Mouse (Mus musculus): Measurements from ENCODE around the gene Trim21. TPM values are rescaled to one million over a fixed set of nuclear protein-coding genes. Genes with fewer than 3 reads are reported as not detected.

Trim21 gene
- 6.1 and 9.7 TPM in 2 replicates for polyA plus RNA-seq (2012; rRNA removed)

DNA sequence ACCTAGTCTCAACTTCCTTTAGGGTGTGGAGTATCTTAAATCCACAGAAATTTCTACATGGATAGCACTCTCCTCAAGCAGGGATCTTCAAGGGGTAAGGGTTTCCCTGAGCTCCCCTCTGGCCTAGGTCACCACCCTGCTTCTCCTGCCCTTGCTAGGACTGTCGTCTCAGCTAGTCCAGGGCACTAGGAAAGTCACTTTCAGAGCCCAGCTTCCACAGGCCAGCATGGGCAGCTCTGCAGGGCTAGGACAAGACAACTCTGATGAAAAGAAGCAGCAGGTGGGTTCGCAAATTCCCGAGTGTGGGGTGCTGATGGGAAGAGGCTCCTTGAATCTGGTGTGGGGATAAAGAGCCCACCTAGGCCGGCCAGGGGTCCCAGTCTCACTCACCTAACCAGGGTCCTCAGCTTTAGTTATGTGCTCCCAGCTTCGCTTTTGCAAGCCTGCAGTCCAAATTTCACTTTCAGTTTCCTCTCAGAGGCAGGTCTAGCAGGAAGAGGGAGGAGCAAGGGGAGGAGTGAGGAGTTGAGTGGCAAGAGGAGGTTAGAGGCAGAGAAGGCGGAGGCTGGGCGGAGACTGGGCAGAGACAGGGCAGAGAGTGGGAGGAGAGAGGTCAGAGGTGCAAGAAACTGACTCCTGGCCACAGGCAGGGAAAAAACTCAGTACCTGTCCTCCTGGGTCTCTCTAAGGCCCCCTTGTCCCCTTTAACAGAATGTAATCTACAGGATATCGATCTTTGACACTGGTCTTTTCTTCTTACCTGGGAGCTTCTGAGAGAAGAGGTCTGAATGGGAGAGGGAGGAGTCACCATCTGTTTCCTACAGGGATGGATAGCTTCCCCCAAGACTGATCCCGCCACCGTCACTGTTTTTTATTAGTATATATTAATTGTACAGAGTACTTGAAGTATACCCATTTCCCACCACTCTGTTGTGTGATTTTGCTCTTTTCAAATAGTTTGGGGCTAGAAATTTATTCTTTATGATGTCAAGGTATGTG is at the start of gene Trim21:
Gene Trim21, minus strand, starts transcription at position 488 of the 999 bp plus-strand sequence.
- no peaks in the 10 kb centered on the region for H3K4me1 ChIP-seq (ENCODE audit: control insufficient read depth, insufficient read depth, low read length)
- TF ChIP-seq CTCF (IDR thresholded peaks at IDR 0.05; ENCODE audit: insufficient read depth, low read length) (no peak), POLR2A (IDR thresholded peaks at IDR 0.05; ENCODE audit: borderline replicate concordance, extremely low read depth, low read depth, low read length) (peak; percentile 63; the same call in 1 of the 2 replicates)
- DNase-seq, result peak; percentile 87
- WGBS, result 8% methylated on average over 10 of the region's 10 CpGs
- peak within 1 kb of the TSS; percentile 72 for H3K4me3 ChIP-seq (replicated peaks; ENCODE audit: extremely low read depth, low read depth, low read length)

DNA sequence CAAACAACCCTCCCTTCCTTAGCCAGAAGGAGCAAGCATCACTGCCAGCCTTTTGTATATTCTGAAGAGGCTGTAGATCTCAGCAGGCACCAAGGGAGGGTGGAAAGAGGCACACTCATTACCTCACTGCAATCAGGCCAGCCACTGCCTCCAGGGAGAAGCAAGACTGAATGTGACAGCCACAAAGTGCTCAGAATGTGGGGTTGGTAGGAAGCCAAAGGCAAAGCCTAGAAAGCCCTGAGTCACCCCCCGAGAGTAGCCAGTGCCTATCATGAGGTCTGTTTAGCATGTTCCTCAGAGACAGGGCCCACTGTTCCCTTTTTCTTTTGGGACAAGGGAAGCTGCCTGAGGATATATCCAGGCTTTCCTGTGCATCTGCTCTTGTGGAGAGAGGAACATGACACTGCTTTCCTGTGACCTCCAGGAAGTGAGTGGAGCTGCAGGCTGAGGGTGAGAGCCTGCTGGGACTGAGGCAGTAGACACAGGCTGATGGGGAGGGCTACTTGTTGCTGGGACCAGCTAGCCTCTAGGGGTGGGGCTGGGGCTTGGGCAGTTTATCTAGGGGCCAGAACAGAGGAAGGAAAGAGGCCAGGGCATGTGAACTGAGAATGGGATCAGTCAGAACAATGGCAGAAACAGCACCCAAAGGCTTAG is 32.2 kb upstream of the Trim21 start, which contains the start of gene Olfr552:
Gene Olfr552, plus strand, starts transcription at position 393 of the 654 bp plus-strand sequence.
- no peak for DNase-seq
- TF ChIP-seq POLR2A (IDR thresholded peaks at IDR 0.05; ENCODE audit: borderline replicate concordance, extremely low read depth, low read depth, low read length) (no peak), CTCF (IDR thresholded peaks at IDR 0.05; ENCODE audit: insufficient read depth, low read length) (no peak)
- no peaks in the 10 kb centered on the region for H3K4me1 ChIP-seq (ENCODE audit: control insufficient read depth, insufficient read depth, low read length)
- no peak within 1 kb of the TSS for H3K4me3 ChIP-seq (replicated peaks; ENCODE audit: extremely low read depth, low read depth, low read length)
- 19% methylated on average over 1 of the region's 1 CpGs for whole genome bisulfite sequencing

GRCm38 (mm10) chr7:102591786-102592185 is 26.5 kb upstream of the Trim21 start, which contains the start of gene Olfr551:
Olfr551 (minus strand) TSS chr7:102591886.
- Histone ChIP-seq H3K4me3 (replicated peaks; ENCODE audit: extremely low read depth, low read depth, low read length) (no peak within 1 kb of the TSS), H3K4me1 (ENCODE audit: control insufficient read depth, insufficient read depth, low read length) (no peaks in the 10 kb centered on the region)
- TF ChIP-seq POLR2A (IDR thresholded peaks at IDR 0.05; ENCODE audit: borderline replicate concordance, extremely low read depth, low read depth, low read length), result no peak
- TF ChIP-seq CTCF (IDR thresholded peaks at IDR 0.05; ENCODE audit: insufficient read depth, low read length), result no peak
- no peak for DNase-seq
- WGBS, result 94% methylated on average over 3 of the region's 3 CpGs

DNA sequence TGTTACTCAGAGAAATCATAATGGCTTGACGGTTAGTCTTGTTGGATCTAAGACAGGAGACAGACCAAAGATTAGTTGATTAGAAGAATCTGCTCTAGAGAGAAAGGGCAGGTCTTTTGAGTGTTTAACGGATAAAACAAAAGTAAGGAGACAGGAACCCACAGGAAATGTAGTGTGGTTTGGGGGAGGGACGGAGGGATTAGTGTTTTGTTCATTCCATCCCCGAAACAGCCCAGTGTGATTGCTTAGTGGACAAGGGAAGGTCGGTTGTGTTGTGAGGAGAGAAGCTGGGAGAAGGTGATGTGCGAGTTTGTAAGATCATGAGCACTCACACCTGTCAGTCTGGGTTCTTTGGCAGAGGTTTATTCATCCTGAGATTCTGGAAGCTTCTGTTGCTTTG is 10.7 kb upstream of the Trim21 start:
- DNase-seq, result no peak
- TF ChIP-seq CTCF (IDR thresholded peaks at IDR 0.05; ENCODE audit: insufficient read depth, low read length) (no peak), POLR2A (IDR thresholded peaks at IDR 0.05; ENCODE audit: borderline replicate concordance, extremely low read depth, low read depth, low read length) (no peak)
- Histone ChIP-seq H3K4me3 (replicated peaks; ENCODE audit: extremely low read depth, low read depth, low read length) (no peak overlapping the region), H3K4me1 (ENCODE audit: control insufficient read depth, insufficient read depth, low read length) (no peaks in the 10 kb centered on the region)
- 54% methylated on average over 6 of the region's 6 CpGs for WGBS

- Histone ChIP-seq H3K4me1 (ENCODE audit: control insufficient read depth, insufficient read depth, low read length) (no peaks in the 10 kb centered on the region), H3K4me3 (replicated peaks; ENCODE audit: extremely low read depth, low read depth, low read length) (no peak overlapping the region)
- WGBS, result 63% methylated on average over 3 of the region's 3 CpGs
- TF ChIP-seq POLR2A (IDR thresholded peaks at IDR 0.05; ENCODE audit: borderline replicate concordance, extremely low read depth, low read depth, low read length) (no peak), CTCF (IDR thresholded peaks at IDR 0.05; ENCODE audit: insufficient read depth, low read length) (no peak)
- no peak for DNase-seq
Measured at GRCm38 (mm10) chr7:102573174-102573830, 8.0 kb upstream of the Trim21 start.

GRCm38 (mm10) chr7:102571142-102571541 is 5.9 kb upstream of the Trim21 start, which contains the start of gene Olfr550:
Olfr550 (plus strand) TSS chr7:102571442.
- no peak for DNase-seq
- H3K4me1 ChIP-seq (ENCODE audit: control insufficient read depth, insufficient read depth, low read length), result no peaks in the 10 kb centered on the region
- H3K4me3 ChIP-seq (replicated peaks; ENCODE audit: extremely low read depth, low read depth, low read length), result peak within 1 kb of the TSS; percentile 17
- WGBS, result 76% methylated on average over 8 of the region's 8 CpGs
- TF ChIP-seq POLR2A (IDR thresholded peaks at IDR 0.05; ENCODE audit: borderline replicate concordance, extremely low read depth, low read depth, low read length) (no peak), CTCF (IDR thresholded peaks at IDR 0.05; ENCODE audit: insufficient read depth, low read length) (no peak)

DNA sequence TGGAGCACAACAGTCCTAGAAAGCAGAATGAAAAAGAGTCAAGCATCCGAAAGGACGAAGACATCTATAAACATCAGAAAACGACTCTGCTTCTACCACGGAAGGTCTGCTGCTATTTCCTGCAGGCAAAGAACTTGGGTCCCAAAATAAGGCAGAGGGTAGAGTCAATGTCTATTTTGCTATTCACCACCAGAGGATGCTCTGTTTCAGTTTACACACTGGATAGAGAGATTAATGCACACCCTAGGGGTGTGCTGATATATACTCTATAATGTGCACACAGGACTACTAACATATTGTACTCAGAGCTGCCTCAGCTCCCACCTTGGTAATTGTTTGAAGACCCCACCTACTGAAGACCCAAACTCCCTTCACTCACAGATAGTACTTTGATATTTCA is 933 bp upstream of the Trim21 start:
- no peak for TF ChIP-seq POLR2A (IDR thresholded peaks at IDR 0.05; ENCODE audit: borderline replicate concordance, extremely low read depth, low read depth, low read length)
- no peak for TF ChIP-seq CTCF (IDR thresholded peaks at IDR 0.05; ENCODE audit: insufficient read depth, low read length)
- DNase-seq, result no peak

DNA sequence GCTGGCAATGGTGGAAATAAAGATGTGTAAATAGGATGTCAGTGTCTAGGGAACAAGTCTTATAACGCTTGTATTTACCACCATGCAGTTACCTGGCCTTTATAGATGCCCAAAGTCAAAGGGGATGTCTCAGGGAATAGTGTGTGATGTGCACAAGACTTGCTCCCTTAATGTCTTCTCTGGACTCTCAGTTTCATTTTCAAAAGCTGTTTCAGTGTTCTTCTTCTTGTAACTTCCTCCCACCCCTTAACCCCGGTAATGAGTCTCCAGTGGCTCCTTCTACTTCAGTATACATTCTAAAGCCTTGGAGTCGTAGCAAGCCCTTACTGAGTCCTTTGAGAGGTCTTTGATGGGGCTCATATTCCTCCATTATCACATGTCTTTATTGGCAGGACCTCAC is 12.0 kb downstream of the Trim21 start:
- Histone ChIP-seq H3K4me1 (ENCODE audit: control insufficient read depth, insufficient read depth, low read length) (no peaks in the 10 kb centered on the region), H3K4me3 (replicated peaks; ENCODE audit: extremely low read depth, low read depth, low read length) (no peak overlapping the region)
- 64% methylated on average over 3 of the region's 3 CpGs for WGBS
- TF ChIP-seq CTCF (IDR thresholded peaks at IDR 0.05; ENCODE audit: insufficient read depth, low read length) (no peak), POLR2A (IDR thresholded peaks at IDR 0.05; ENCODE audit: borderline replicate concordance, extremely low read depth, low read depth, low read length) (no peak)
- DNase-seq, result no peak

More for the DNA sequence above, 933 bp upstream of the Trim21 start:
- WGBS, result 71% methylated on average over 4 of the region's 4 CpGs
- H3K4me3 ChIP-seq (replicated peaks; ENCODE audit: extremely low read depth, low read depth, low read length), result no peak overlapping the region
- H3K4me1 ChIP-seq (ENCODE audit: control insufficient read depth, insufficient read depth, low read length), result no peaks in the 10 kb centered on the region

GRCm38 (mm10) chr7:102549570-102549969 is 15.7 kb downstream of the Trim21 start, which contains the start of gene Olfr549:
Olfr549 (plus strand) TSS chr7:102549870.
- Histone ChIP-seq H3K4me3 (replicated peaks; ENCODE audit: extremely low read depth, low read depth, low read length) (no peak within 1 kb of the TSS), H3K4me1 (ENCODE audit: control insufficient read depth, insufficient read depth, low read length) (no peaks in the 10 kb centered on the region)
- TF ChIP-seq POLR2A (IDR thresholded peaks at IDR 0.05; ENCODE audit: borderline replicate concordance, extremely low read depth, low read depth, low read length) (no peak), CTCF (IDR thresholded peaks at IDR 0.05; ENCODE audit: insufficient read depth, low read length) (no peak)
- no peak for DNase-seq
- WGBS, result 86% methylated on average over 3 of the region's 3 CpGs
